Mouse (Mus musculus) embryonic fibroblast, embryonic 13.5 days (primary cell): ENCODE data around the gene Cenpf.

Source experiments
- CTCF ChIP-seq: IDR thresholded peaks from 2 replicates; pipeline ENCODE4 v1.5.1; 2011; ENCODE audit warnings: mild to moderate bottlenecking, control low read depth, low read length, moderate library complexity, borderline replicate concordance; ENCODE audit not compliant: insufficient read depth
- POLR2A ChIP-seq: IDR thresholded peaks from 2 replicates; pipeline ENCODE4 v1.6.1; 2011; ENCODE audit warnings: low read depth, mild to moderate bottlenecking, control low read depth, low read length, moderate library complexity

DNA sequence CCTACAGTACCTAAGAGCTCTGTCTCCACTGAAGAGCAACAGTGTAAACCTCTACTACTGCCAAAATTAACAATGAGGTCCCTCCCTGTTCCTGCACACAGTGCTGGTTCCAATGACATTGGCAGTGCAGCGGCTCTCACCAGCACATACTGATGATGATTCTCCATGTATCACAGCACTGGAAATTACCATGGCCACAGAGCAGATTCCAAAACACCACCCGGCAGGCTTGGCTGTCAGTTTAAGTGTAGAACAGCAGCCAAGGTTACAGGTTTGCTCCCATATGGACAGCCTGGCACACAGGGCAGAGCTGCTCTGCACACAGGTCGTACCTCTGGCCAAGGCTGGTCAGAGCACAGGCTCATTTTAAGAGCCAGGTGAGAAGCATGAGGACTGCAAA is 8.3 kb downstream of the Cenpf start:
- TF ChIP-seq CTCF, result no peak
- TF ChIP-seq POLR2A, result no peak
